Mouse (Mus musculus) B cell, adult 2 months (primary cell): ENCODE results near the gene Kcnv2.

ENCODE experiments used
- DNase-seq, 2 experiments: peaks; one replicate each; pipeline ENCODE4 v3.0.0; 2022

Gene Kcnv2

GRCm38 (mm10) chr19:27366113-27366746, 43.8 kb downstream of the Kcnv2 start:
- DNase-seq = no peak

GRCm38 (mm10) chr19:27369461-27370135, 47.2 kb downstream of the Kcnv2 start:
- no peak for DNase-seq

- DNase-seq = no peak
Observed at GRCm38 (mm10) chr19:27370174-27370573, 47.8 kb downstream of the Kcnv2 start.

- DNase-seq = no peak
Observed at GRCm38 (mm10) chr19:27370784-27371183, 48.4 kb downstream of the Kcnv2 start.

GRCm38 (mm10) chr19:27379712-27380401, 57.5 kb downstream of the Kcnv2 start:
- DNase-seq = no peak

- no peak for DNase-seq
Observed at GRCm38 (mm10) chr19:27382131-27382530, 59.7 kb downstream of the Kcnv2 start.

GRCm38 (mm10) chr19:27383266-27383665, 60.9 kb downstream of the Kcnv2 start:
- no peak for DNase-seq

- DNase-seq = no peak
Observed at GRCm38 (mm10) chr19:27385304-27385703, 62.9 kb downstream of the Kcnv2 start.
